ENCODE assay signal across 10 mouse cellular contexts in the genomic region with DNA sequence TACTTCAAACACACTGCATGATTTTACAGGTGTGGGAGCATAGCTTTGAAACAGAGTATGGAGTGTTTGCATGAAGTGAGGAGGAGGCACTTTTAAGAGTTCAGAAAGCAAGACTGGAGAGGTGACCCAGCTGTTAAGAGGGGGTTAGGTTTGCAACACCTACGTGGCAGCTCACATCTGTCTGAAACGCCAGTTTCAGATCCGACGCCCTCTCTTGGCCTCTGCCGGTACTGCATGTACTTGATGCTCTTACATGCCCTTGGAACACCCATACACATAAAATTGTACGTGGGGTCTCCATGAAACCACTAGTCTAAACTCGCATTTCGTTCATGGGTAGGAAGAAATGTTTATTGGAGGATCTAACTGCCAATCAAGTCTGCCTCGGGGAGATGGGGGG. TPM values are rescaled to one million over a fixed set of nuclear protein-coding genes. Genes with fewer than 3 reads are reported as not detected.
A peak's percentile ranks its signal among the peaks of the same experiment; 100 is the strongest.
DNase-seq lines count a peak whose midpoint lies in the region; ATAC-seq and TF ChIP-seq lines count a peak whose summit lies in the region.
"Had no signal": no experiment of that assay in that cellular context is flagged by ENCODE, and none has a peak within 500 bp of the region (broad histone marks: within the 10 kb centered on the region; RNA-seq: fewer than 3 reads in every experiment).

No protein-coding gene starts in this region.

- H3K9me3 ChIP-seq in liver, embryonic 12.5 days (replicated peaks) = no peaks in the 10 kb centered on the region
- H3K9me3 ChIP-seq: embryonic facial prominence, embryonic 12.5 days; heart, embryonic 15.5 days had no signal

- no peak overlapping the region for H3K4me2 ChIP-seq in liver, embryonic 12.5 days
- H3K4me2 ChIP-seq: embryonic facial prominence, embryonic 12.5 days; heart, embryonic 15.5 days had no signal

- H3K4me1 ChIP-seq in liver, adult 2 months (ENCODE audit: control insufficient read depth, insufficient read depth, low read length) = no peaks in the 10 kb centered on the region
- H3K4me1 ChIP-seq in liver, embryonic 12.5 days = no peaks in the 10 kb centered on the region
- H3K4me1 ChIP-seq: embryonic facial prominence, embryonic 12.5 days; heart, embryonic 15.5 days had no signal

- peak; percentile 62 for DNase-seq in CD4-positive, CD25-positive, alpha-beta regulatory T cell, adult 2 months (ENCODE audit: low read depth, low spot score)
- DNase-seq in liver, adult 2 months (ENCODE audit: extremely low read depth, low read depth, low spot score) = no peak
- peak; percentile 60 for DNase-seq in induced T-regulatory cell, adult 2 months (ENCODE audit: low read depth)
- DNase-seq in testis, postnatal 14 days (ENCODE audit: low spot score) = peak; percentile 61
- DNase-seq in ovary, postnatal 10 days (ENCODE audit: low spot score) = no peak
- DNase-seq in adrenal gland, adult 8-10 months = no peak

- peak; percentile 33; the same call in 1 of the 2 replicates for TF ChIP-seq CTCF in liver, adult 2 months (IDR thresholded peaks at IDR 0.05; ENCODE audit: low read depth, low read length)

- 47% methylated on average over 9 of the region's 9 CpGs for WGBS in liver, adult 2 months
- 30% methylated on average over 9 of the region's 9 CpGs for WGBS in liver, embryonic 12.5 days (ENCODE audit: insufficient replicate concordance)

- no peak for TF ChIP-seq POLR2A in liver, adult 2 months (IDR thresholded peaks at IDR 0.05; ENCODE audit: extremely low read depth, insufficient read depth, low read length)

- no peak overlapping the region for H3K9ac ChIP-seq in liver, adult 2 months (ENCODE audit: low read depth, low read length)
- no peak overlapping the region for H3K9ac ChIP-seq in liver, embryonic 12.5 days
- H3K9ac ChIP-seq: embryonic facial prominence, embryonic 12.5 days; heart, embryonic 15.5 days had no signal

- peaks cover 3% of the 10 kb centered on the region; the same call in 1 of the 2 replicates for H3K27me3 ChIP-seq in liver, adult 2 months (ENCODE audit: control insufficient read depth, insufficient read depth, low read length)
- no peaks in the 10 kb centered on the region; the same call in 1 of the 2 replicates for H3K27me3 ChIP-seq in liver, embryonic 12.5 days (replicated peaks)
- H3K27me3 ChIP-seq: embryonic facial prominence, embryonic 12.5 days; heart, embryonic 15.5 days had no signal

- no peaks in the 10 kb centered on the region for H3K36me3 ChIP-seq in liver, adult 2 months (ENCODE audit: control insufficient read depth, insufficient read depth, low read length)
- no peaks in the 10 kb centered on the region for H3K36me3 ChIP-seq in liver, embryonic 12.5 days
- H3K36me3 ChIP-seq: embryonic facial prominence, embryonic 12.5 days; heart, embryonic 15.5 days had no signal

- H3K27ac ChIP-seq in liver, adult 2 months (replicated peaks; ENCODE audit: insufficient read depth, low read depth, low read length) = no peak overlapping the region
- no peak overlapping the region for H3K27ac ChIP-seq in liver, embryonic 12.5 days
- H3K27ac ChIP-seq: embryonic facial prominence, embryonic 12.5 days; heart, embryonic 15.5 days had no signal

- H3K79me2 ChIP-seq in liver, adult 2 months (ENCODE audit: control insufficient read depth, insufficient read depth, low read length) = no peaks in the 10 kb centered on the region

- H3K4me3 ChIP-seq in liver, adult 2 months (ENCODE audit: insufficient read depth, low read depth, low read length) = no peak overlapping the region
- no peak overlapping the region for H3K4me3 ChIP-seq in liver, embryonic 12.5 days
- H3K4me3 ChIP-seq: embryonic facial prominence, embryonic 12.5 days; heart, embryonic 15.5 days had no signal

- ATAC-seq in CD4-positive, CD25-positive, alpha-beta regulatory T cell, adult 4 months = no peak
- ATAC-seq in liver, embryonic 12.5 days = no peak

RNA-seq across cellular contexts. Expression of gene Wdr95, which starts 24.3 kb away (rescaled TPM):
- polyA plus RNA-seq in CD4-positive, CD25-positive, alpha-beta regulatory T cell, adult 4 months (2017; shearing (Covaris generic)) = not detected
- not detected in 2 replicates for total RNA-seq in liver, adult 2 months (2014; rRNA removed)
- polyA plus RNA-seq in liver, adult 2 months (2012; rRNA removed) = not detected in 2 replicates
- polyA plus RNA-seq in liver, embryonic 12.5 days (2016; fragmentation: Nextera tagmentation; extraction: Ambion mirVana) = not detected in 2 replicates
- under 1 TPM in 1 of 4 experiments, not detected in 3; 0.11 TPM for total RNA-seq in adrenal gland, adult 8-10 months (2022)
- polyA plus RNA-seq: heart, embryonic 15.5 days had no signal

Comparison
In these comparisons a context has a peak if more than half of its experiments do, and no peak if none do; other contexts are left out.
1. DNase-seq: peak in CD4-positive, CD25-positive, alpha-beta regulatory T cell, adult 2 months (single experiment), induced T-regulatory cell, adult 2 months (single experiment) and testis, postnatal 14 days (single experiment); none in liver, adult 2 months (single experiment), ovary, postnatal 10 days (single experiment) and adrenal gland, adult 8-10 months (single experiment).